7 mouse cellular contexts compared by ENCODE assay signal in the genomic region with DNA sequence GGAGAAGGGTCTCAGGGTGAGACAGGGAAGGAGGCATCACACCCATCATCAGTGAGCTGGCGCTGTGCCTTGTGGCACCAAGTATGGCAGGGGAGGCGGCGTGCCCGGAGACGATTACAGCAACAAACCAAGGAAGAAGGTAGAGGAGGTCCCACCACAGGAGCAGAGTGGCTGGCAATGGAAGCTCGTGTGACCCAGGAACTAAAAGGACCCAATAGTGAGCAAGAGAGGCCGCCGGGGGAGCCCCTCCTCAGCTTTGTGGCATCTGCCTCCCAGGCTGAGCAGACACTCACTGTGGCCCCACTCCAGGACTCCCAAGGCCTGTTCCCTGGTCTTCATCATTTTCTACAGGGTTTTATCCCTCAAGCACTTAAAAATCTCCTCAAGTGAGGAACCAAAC. TPM values are rescaled to one million over a fixed set of nuclear protein-coding genes. Genes with fewer than 3 reads are reported as not detected.
DNase-seq lines count a peak whose midpoint lies in the region; ATAC-seq and TF ChIP-seq lines count a peak whose summit lies in the region.

No protein-coding gene starts in this region.

- 53% methylated on average over 8 of the region's 8 CpGs for WGBS in lung, postnatal 0 days
- 68% methylated on average over 8 of the region's 8 CpGs for WGBS in heart, embryonic 15.5 days
- 79% methylated on average over 8 of the region's 8 CpGs for WGBS in limb, embryonic 14.5 days
- WGBS in stomach, embryonic 16.5 days, result 76% methylated on average over 8 of the region's 8 CpGs

- no peak for TF ChIP-seq POLR2A in limb, embryonic 14.5 days (IDR thresholded peaks at IDR 0.05; ENCODE audit: borderline replicate concordance, extremely low read depth, insufficient read depth, insufficient read length)

- H3K4me3 ChIP-seq in lung, postnatal 0 days (ENCODE audit: low read depth, low read length), result peak overlapping the region; percentile 64; the same call in 1 of the 2 replicates
- peak overlapping the region; percentile 80 for H3K4me3 ChIP-seq in heart, embryonic 15.5 days
- H3K4me3 ChIP-seq in limb, embryonic 14.5 days (replicated peaks; ENCODE audit: low read length), result peak overlapping the region; percentile 92
- H3K4me3 ChIP-seq in stomach, embryonic 16.5 days (replicated peaks; ENCODE audit: low read length), result peak overlapping the region; percentile 54

- peak overlapping the region; percentile 81; the same call in 1 of the 2 replicates for H3K9ac ChIP-seq in lung, postnatal 0 days (replicated peaks; ENCODE audit: low read depth)
- H3K9ac ChIP-seq in heart, embryonic 15.5 days, result peak overlapping the region; percentile 57
- peak overlapping the region; percentile 97 for H3K9ac ChIP-seq in limb, embryonic 14.5 days (ENCODE audit: low read depth, low read length, severe bottlenecking)
- peak overlapping the region; percentile 74 for H3K9ac ChIP-seq in stomach, embryonic 16.5 days (ENCODE audit: low read length)

- H3K36me3 ChIP-seq in lung, postnatal 0 days (ENCODE audit: insufficient read depth, low read length), result peaks cover 26% of the 10 kb centered on the region
- peaks cover 61% of the 10 kb centered on the region for H3K36me3 ChIP-seq in heart, embryonic 15.5 days
- H3K36me3 ChIP-seq in limb, embryonic 14.5 days (ENCODE audit: control insufficient read depth, insufficient read depth, low read length), result peaks cover 76% of the 10 kb centered on the region
- H3K36me3 ChIP-seq in stomach, embryonic 16.5 days (ENCODE audit: control insufficient read depth, insufficient read depth, low read length), result peaks cover 25% of the 10 kb centered on the region

- TF ChIP-seq EP300 in lung, postnatal 0 days (IDR thresholded peaks at IDR 0.05), result no peak

- no peak for ATAC-seq in lung, postnatal 0 days
- ATAC-seq in heart, embryonic 15.5 days (replicated peaks; ENCODE audit: insufficient number of reproducible peaks, insufficient read depth, low FRiP score, low read depth), result no peak
- ATAC-seq in limb, embryonic 14.5 days (ENCODE audit: low FRiP score, low read depth), result no peak
- ATAC-seq in stomach, embryonic 16.5 days (ENCODE audit: insufficient read depth, low FRiP score), result no peak

- intact Hi-C loops in left cerebral cortex, postnatal 36 days (cut with DNase I), result loop anchor here (2.0 kb wide), 1 partner anchor 13 kb away; a partner anchor contains a TSS

- peak overlapping the region; percentile 58 for H3K4me2 ChIP-seq in lung, postnatal 0 days (replicated peaks; ENCODE audit: low read depth, low read length)
- H3K4me2 ChIP-seq in heart, embryonic 15.5 days, result peak overlapping the region; percentile 66
- H3K4me2 ChIP-seq in limb, embryonic 14.5 days (replicated peaks; ENCODE audit: low read depth, low read length, severe bottlenecking), result peak overlapping the region; percentile 73
- H3K4me2 ChIP-seq in stomach, embryonic 16.5 days (ENCODE audit: low read depth, low read length), result peak overlapping the region; percentile 66

- 0 out of 2 replicates have a peak, but pooled peaks cover 4% of the 10 kb centered on the region for H3K4me1 ChIP-seq in lung, postnatal 0 days (ENCODE audit: insufficient read depth, low read depth, low read length)
- peaks cover 24% of the 10 kb centered on the region for H3K4me1 ChIP-seq in heart, embryonic 15.5 days (replicated peaks)
- peaks cover 19% of the 10 kb centered on the region; the same call in 1 of the 2 replicates for H3K4me1 ChIP-seq in limb, embryonic 14.5 days (ENCODE audit: control insufficient read depth, insufficient read depth, low read length)
- H3K4me1 ChIP-seq in stomach, embryonic 16.5 days (ENCODE audit: control insufficient read depth, insufficient read depth, low read length), result peaks cover 13% of the 10 kb centered on the region

- no peaks in the 10 kb centered on the region for H3K9me3 ChIP-seq in lung, postnatal 0 days (ENCODE audit: low read length)
- H3K9me3 ChIP-seq in heart, embryonic 15.5 days (replicated peaks), result no peaks in the 10 kb centered on the region
- H3K9me3 ChIP-seq in limb, embryonic 14.5 days (ENCODE audit: control insufficient read depth, low read length), result no peaks in the 10 kb centered on the region
- no peaks in the 10 kb centered on the region for H3K9me3 ChIP-seq in stomach, embryonic 16.5 days (replicated peaks; ENCODE audit: control insufficient read depth, low read length)

- DNase-seq in lung, postnatal 0 days (ENCODE audit: low spot score), result peak; percentile 48
- no peak for DNase-seq in lung, postnatal 25 days (ENCODE audit: low spot score)
- DNase-seq in cerebellum, postnatal 25 days, result peak; percentile 21 to 45
- DNase-seq in limb, embryonic 14.5 days (ENCODE audit: low spot score), result no peak
- no peak for DNase-seq in left cerebral cortex, postnatal 36 days (ENCODE audit: low spot score in 2 of 2)

- H3K27ac ChIP-seq in lung, postnatal 0 days (ENCODE audit: low read length), result peak overlapping the region; percentile 98
- H3K27ac ChIP-seq in heart, embryonic 15.5 days, result peak overlapping the region; percentile 91
- peak overlapping the region; percentile 97 for H3K27ac ChIP-seq in limb, embryonic 14.5 days (replicated peaks; ENCODE audit: low read depth, low read length)
- H3K27ac ChIP-seq in stomach, embryonic 16.5 days (ENCODE audit: low read length), result peak overlapping the region; percentile 92

- no peaks in the 10 kb centered on the region for H3K27me3 ChIP-seq in lung, postnatal 0 days (replicated peaks; ENCODE audit: insufficient read depth, low read length)
- H3K27me3 ChIP-seq in heart, embryonic 15.5 days, result no peaks in the 10 kb centered on the region
- H3K27me3 ChIP-seq in limb, embryonic 14.5 days (ENCODE audit: control insufficient read depth, insufficient read depth, low read length), result no peaks in the 10 kb centered on the region
- H3K27me3 ChIP-seq in stomach, embryonic 16.5 days (ENCODE audit: control insufficient read depth, insufficient read depth, low read length), result no peaks in the 10 kb centered on the region

- TF ChIP-seq CTCF in lung, postnatal 0 days (IDR thresholded peaks at IDR 0.05), result no peak

RNA-seq across cellular contexts. Expression of a gene that starts 1.1 kb away (rescaled TPM):
- polyA plus RNA-seq in lung, postnatal 0 days (2015; fragmentation: Nextera tagmentation; extraction: Ambion mirVana), result 153 and 159 TPM in 2 replicates
- polyA plus RNA-seq in heart, embryonic 15.5 days (2015; fragmentation: Nextera tagmentation; extraction: Ambion mirVana), result 216 and 256 TPM in 2 replicates
- polyA plus RNA-seq in limb, embryonic 14.5 days (2012; rRNA removed), result 530 and 577 TPM in 2 replicates
- 499 and 500 TPM in 2 replicates for polyA plus RNA-seq in limb, embryonic 14.5 days (2014; fragmentation: Nextera tagmentation; extraction: Ambion mirVana)
- polyA plus RNA-seq in stomach, embryonic 16.5 days (2015; fragmentation: Nextera tagmentation; extraction: Ambion mirVana), result 401 and 441 TPM in 2 replicates
- 100 to 1,000 TPM; 219 to 232 TPM for total RNA-seq in left cerebral cortex, postnatal 36 days (2021)

RNA-seq across cellular contexts. Expression of a gene that starts 12.1 kb away (rescaled TPM):
- polyA plus RNA-seq in lung, postnatal 0 days (2015; fragmentation: Nextera tagmentation; extraction: Ambion mirVana), result 12.8 and 13.6 TPM in 2 replicates
- 13.7 and 19.4 TPM in 2 replicates for polyA plus RNA-seq in heart, embryonic 15.5 days (2015; fragmentation: Nextera tagmentation; extraction: Ambion mirVana)
- 28.6 and 33.6 TPM in 2 replicates for polyA plus RNA-seq in limb, embryonic 14.5 days (2012; rRNA removed)
- 27.6 and 29.2 TPM in 2 replicates for polyA plus RNA-seq in limb, embryonic 14.5 days (2014; fragmentation: Nextera tagmentation; extraction: Ambion mirVana)
- polyA plus RNA-seq in stomach, embryonic 16.5 days (2015; fragmentation: Nextera tagmentation; extraction: Ambion mirVana), result 30.0 and 34.9 TPM in 2 replicates
- 10 to 100 TPM; 17.5 to 21.5 TPM for total RNA-seq in left cerebral cortex, postnatal 36 days (2021)

RNA-seq across cellular contexts. Expression of a gene that starts 23.3 kb away (rescaled TPM):
- 151 and 163 TPM in 2 replicates for polyA plus RNA-seq in lung, postnatal 0 days (2015; fragmentation: Nextera tagmentation; extraction: Ambion mirVana)
- polyA plus RNA-seq in heart, embryonic 15.5 days (2015; fragmentation: Nextera tagmentation; extraction: Ambion mirVana), result 31.4 and 38.4 TPM in 2 replicates
- 21.6 and 31.4 TPM in 2 replicates for polyA plus RNA-seq in limb, embryonic 14.5 days (2012; rRNA removed)
- 61.5 and 61.6 TPM in 2 replicates for polyA plus RNA-seq in limb, embryonic 14.5 days (2014; fragmentation: Nextera tagmentation; extraction: Ambion mirVana)
- 46.4 and 48.3 TPM in 2 replicates for polyA plus RNA-seq in stomach, embryonic 16.5 days (2015; fragmentation: Nextera tagmentation; extraction: Ambion mirVana)
- 10 to 100 TPM; 16.6 to 32.1 TPM for total RNA-seq in left cerebral cortex, postnatal 36 days (2021)

RNA-seq across cellular contexts. Expression of a gene that starts 24.1 kb away (rescaled TPM):
- polyA plus RNA-seq in lung, postnatal 0 days (2015; fragmentation: Nextera tagmentation; extraction: Ambion mirVana), result 81.8 and 84.7 TPM in 2 replicates
- 74.2 and 99.5 TPM in 2 replicates for polyA plus RNA-seq in heart, embryonic 15.5 days (2015; fragmentation: Nextera tagmentation; extraction: Ambion mirVana)
- polyA plus RNA-seq in limb, embryonic 14.5 days (2012; rRNA removed), result 63.4 and 76.5 TPM in 2 replicates
- polyA plus RNA-seq in limb, embryonic 14.5 days (2014; fragmentation: Nextera tagmentation; extraction: Ambion mirVana), result 43.8 and 47.2 TPM in 2 replicates
- 142 and 149 TPM in 2 replicates for polyA plus RNA-seq in stomach, embryonic 16.5 days (2015; fragmentation: Nextera tagmentation; extraction: Ambion mirVana)
- 10 to 100 TPM; 43.9 to 52.0 TPM for total RNA-seq in left cerebral cortex, postnatal 36 days (2021)

RNA-seq across cellular contexts. Expression of a gene that starts 36.4 kb away (rescaled TPM):
- 28.6 and 30.5 TPM in 2 replicates for polyA plus RNA-seq in lung, postnatal 0 days (2015; fragmentation: Nextera tagmentation; extraction: Ambion mirVana)
- polyA plus RNA-seq in heart, embryonic 15.5 days (2015; fragmentation: Nextera tagmentation; extraction: Ambion mirVana), result 12.7 and 21.9 TPM in 2 replicates
- 62.1 and 74.9 TPM in 2 replicates for polyA plus RNA-seq in limb, embryonic 14.5 days (2012; rRNA removed)
- 21.5 and 25.2 TPM in 2 replicates for polyA plus RNA-seq in limb, embryonic 14.5 days (2014; fragmentation: Nextera tagmentation; extraction: Ambion mirVana)
- 28.5 and 30.5 TPM in 2 replicates for polyA plus RNA-seq in stomach, embryonic 16.5 days (2015; fragmentation: Nextera tagmentation; extraction: Ambion mirVana)
- 10 to 100 TPM in 1 of 2 experiments, 1 to 10 TPM in 1; 9.6 to 12.6 TPM for total RNA-seq in left cerebral cortex, postnatal 36 days (2021)

Comparison
In these comparisons a context has a peak if more than half of its experiments do, and no peak if none do; other contexts are left out.
1. DNase-seq: peak in lung, postnatal 0 days (single experiment) and cerebellum, postnatal 25 days (2 of 2); none in lung, postnatal 25 days (single experiment), limb, embryonic 14.5 days (single experiment) and left cerebral cortex, postnatal 36 days (0 of 2).
2. Peak in every context shown above with its lines, with median percentiles within 50 percentile points of each other: H3K27ac ChIP-seq, H3K4me2 ChIP-seq, H3K4me3 ChIP-seq and H3K9ac ChIP-seq.